Mouse (Mus musculus): ENCODE results near the gene Pam16.

Pam16 gene

GRCm38 (mm10) chr16:4624481-4625110 is at the start of gene Pam16:
TSS of gene Pam16 (minus strand) at chr16:4624988.
- DNase-seq (ENCODE audit: low read depth, low spot score), result peak; percentile 93

- DNase-seq (ENCODE audit: low read depth, low spot score), result no peak
Observed at GRCm38 (mm10) chr16:4674091-4674490, 49.3 kb upstream of the Pam16 start.

- DNase-seq (ENCODE audit: low read depth, low spot score), result no peak
Observed at GRCm38 (mm10) chr16:4670317-4670716, 45.5 kb upstream of the Pam16 start.

- DNase-seq (ENCODE audit: low read depth, low spot score), result peak; percentile 77
Observed at GRCm38 (mm10) chr16:4667190-4667808, 42.5 kb upstream of the Pam16 start.

GRCm38 (mm10) chr16:4665726-4666125 is 40.9 kb upstream of the Pam16 start:
- no peak for DNase-seq (ENCODE audit: low read depth, low spot score)

- peak; percentile 47 for DNase-seq (ENCODE audit: low read depth, low spot score)
Observed at GRCm38 (mm10) chr16:4663806-4664205, 39.0 kb upstream of the Pam16 start.

GRCm38 (mm10) chr16:4661605-4662004 is 36.8 kb upstream of the Pam16 start:
- DNase-seq (ENCODE audit: low read depth, low spot score), result no peak

- no peak for DNase-seq (ENCODE audit: low read depth, low spot score)
Observed at GRCm38 (mm10) chr16:4659326-4659725, 34.5 kb upstream of the Pam16 start.

GRCm38 (mm10) chr16:4658781-4659245 is 34.0 kb upstream of the Pam16 start:
- no peak for DNase-seq (ENCODE audit: low read depth, low spot score)

GRCm38 (mm10) chr16:4656571-4657081 is 31.8 kb upstream of the Pam16 start:
- no peak for DNase-seq (ENCODE audit: low read depth, low spot score)

- peak; percentile 23 for DNase-seq (ENCODE audit: low read depth, low spot score)
Observed at GRCm38 (mm10) chr16:4655764-4656570, 31.2 kb upstream of the Pam16 start.

- no peak for DNase-seq (ENCODE audit: low read depth, low spot score)
Observed at GRCm38 (mm10) chr16:4655251-4655734, 30.5 kb upstream of the Pam16 start.

GRCm38 (mm10) chr16:4654706-4655105 is 29.9 kb upstream of the Pam16 start:
- no peak for DNase-seq (ENCODE audit: low read depth, low spot score)

GRCm38 (mm10) chr16:4652707-4653416 is 28.1 kb upstream of the Pam16 start:
- no peak for DNase-seq (ENCODE audit: low read depth, low spot score)

- no peak for DNase-seq (ENCODE audit: low read depth, low spot score)
Observed at GRCm38 (mm10) chr16:4651624-4652023, 26.8 kb upstream of the Pam16 start.

GRCm38 (mm10) chr16:4651081-4651480 is 26.3 kb upstream of the Pam16 start:
- no peak for DNase-seq (ENCODE audit: low read depth, low spot score)

- DNase-seq (ENCODE audit: low read depth, low spot score), result no peak
Observed at GRCm38 (mm10) chr16:4650161-4650560, 25.4 kb upstream of the Pam16 start.

- no peak for DNase-seq (ENCODE audit: low read depth, low spot score)
Observed at GRCm38 (mm10) chr16:4649692-4650091, 24.9 kb upstream of the Pam16 start.

- no peak for DNase-seq (ENCODE audit: low read depth, low spot score)
Observed at GRCm38 (mm10) chr16:4649211-4649610, 24.4 kb upstream of the Pam16 start.

GRCm38 (mm10) chr16:4648416-4649023 is 23.7 kb upstream of the Pam16 start:
- DNase-seq (ENCODE audit: low read depth, low spot score), result peak; percentile 56

- no peak for DNase-seq (ENCODE audit: low read depth, low spot score)
Observed at GRCm38 (mm10) chr16:4647651-4648141, 22.9 kb upstream of the Pam16 start.

Data from ES-CJ7 (cell line).